Mouse (Mus musculus) myocyte (in vitro differentiated cells): ENCODE measurements around the gene Il4i1.

ENCODE experiments used
- CEBPB ChIP-seq: IDR thresholded peaks from 2 replicates; pipeline ENCODE4 v1.6.1; 2011; ENCODE audit warnings: mild to moderate bottlenecking, moderate library complexity; ENCODE audit not compliant: poor library complexity, insufficient read depth, severe bottlenecking
- MYOD1 ChIP-seq, 3 experiments: IDR thresholded peaks; one replicate each; pipeline ENCODE4 v1.6.1; 2011; ENCODE audit warnings: control low read depth in 2 of 3, low read depth in 2 of 3, mild to moderate bottlenecking in 2 of 3, moderate library complexity in 1 of 3; ENCODE audit not compliant: insufficient read length in 2 of 3, control insufficient read depth in 1 of 3
- MYOG ChIP-seq, 3 experiments: IDR thresholded peaks; one replicate each; pipeline ENCODE4 v1.6.1; 2011; ENCODE audit warnings: control low read depth in 2 of 3, low read depth in 2 of 3, mild to moderate bottlenecking in 2 of 3; ENCODE audit not compliant: insufficient read length in 2 of 3, control insufficient read depth in 1 of 3, insufficient read depth in 1 of 3
- POLR2A ChIP-seq: IDR thresholded peaks from one replicate; pipeline ENCODE4 v1.6.1; 2011; ENCODE audit warnings: low read depth, mild to moderate bottlenecking, control low read depth, moderate library complexity; ENCODE audit not compliant: insufficient read length
- TCF12 ChIP-seq: IDR thresholded peaks from one replicate; pipeline ENCODE4 v1.6.1; 2011; ENCODE audit warnings: mild to moderate bottlenecking, control low read depth; ENCODE audit not compliant: poor library complexity, insufficient read depth, severe bottlenecking
- USF1 ChIP-seq: IDR thresholded peaks from one replicate; pipeline ENCODE4 v1.6.1; 2011; ENCODE audit warnings: low read depth, mild to moderate bottlenecking, control low read depth, moderate library complexity

DNA sequence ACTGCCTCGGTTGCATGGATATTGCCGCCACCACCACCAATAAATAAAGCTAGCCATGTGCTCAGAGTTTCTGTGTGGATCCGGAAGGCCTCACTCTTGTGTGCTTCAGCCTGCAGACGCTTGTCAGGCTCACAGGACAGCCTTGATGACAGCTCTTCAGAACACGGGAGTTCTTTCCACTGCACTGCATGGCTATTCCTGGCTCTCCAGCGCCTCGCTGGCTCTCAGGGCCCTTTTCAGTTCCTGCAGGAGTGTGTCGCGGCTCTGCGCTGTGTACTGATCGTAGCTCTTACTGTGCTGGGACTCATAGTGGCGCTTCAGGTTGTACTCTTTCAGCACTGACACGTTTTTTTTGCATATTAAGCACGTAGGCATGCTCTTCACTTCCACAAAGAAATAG lies 61.6 kb downstream of the Il4i1 start:
- no peak for TF ChIP-seq TCF12
- no peak for TF ChIP-seq MYOG (IDR thresholded peaks at IDR 0.05; ENCODE audit: control insufficient read depth in 1 of 3, insufficient read depth in 1 of 3, insufficient read length in 2 of 3, low read depth in 2 of 3)
- TF ChIP-seq POLR2A: no peak
- no peak for TF ChIP-seq CEBPB
- no peak for TF ChIP-seq MYOD1 (IDR thresholded peaks at IDR 0.05; ENCODE audit: control insufficient read depth in 1 of 3, insufficient read length in 2 of 3, low read depth in 2 of 3)
- TF ChIP-seq USF1: no peak
